Mouse (Mus musculus): Measurements from ENCODE around the gene Arsg. TPM values are rescaled to one million over a fixed set of nuclear protein-coding genes. Genes with fewer than 3 reads are reported as not detected.
A peak's percentile ranks its signal among the peaks of the same experiment; 100 is the strongest.

The Arsg gene
- total and polyA plus RNA-seq, 2 experiments from 2014 or later: 6.0 to 6.6 TPM

DNA sequence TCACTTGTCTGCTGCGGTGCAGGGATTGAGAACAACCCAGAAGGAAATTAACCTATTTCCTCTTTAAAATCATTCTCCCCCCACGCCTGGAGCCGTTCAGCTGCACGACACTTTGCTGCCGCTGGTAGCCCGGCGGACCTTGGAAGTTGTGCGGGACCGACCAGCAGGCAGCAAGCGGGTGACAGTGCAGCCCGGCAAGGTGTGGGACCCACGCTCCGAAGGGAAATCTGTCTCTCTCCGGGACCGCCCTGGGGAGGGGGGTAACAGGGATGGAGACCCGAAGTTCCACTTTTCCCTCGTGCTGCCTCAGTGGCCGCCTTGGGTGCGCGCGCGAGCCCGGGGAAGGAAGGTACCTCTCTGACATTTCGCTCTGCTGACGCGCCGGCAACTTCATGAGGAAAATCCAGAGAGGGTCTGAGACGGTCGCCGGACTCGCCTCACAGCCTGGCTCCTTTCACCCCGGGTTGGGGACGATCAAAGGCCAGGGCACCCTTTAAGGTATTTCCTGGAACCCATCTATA, 943 bp upstream of the Arsg start:
- Histone ChIP-seq H3K4me1 (ENCODE audit: insufficient read depth, low read length) (no peaks in the 10 kb centered on the region), H3K4me3 (ENCODE audit: low read depth, low read length) (peak overlapping the region; percentile 81), H3K27me3 (ENCODE audit: insufficient read depth, low read length) (no peaks in the 10 kb centered on the region; the same call in 1 of the 2 replicates), H3K36me3 (ENCODE audit: insufficient read depth, low read length) (no peaks in the 10 kb centered on the region), H3K9me3 (ENCODE audit: low read length) (no peaks in the 10 kb centered on the region), H3K27ac (ENCODE audit: low read depth, low read length) (peak overlapping the region; percentile 95), H3K4me2 (ENCODE audit: low read depth, low read length, poor library complexity, severe bottlenecking) (peak overlapping the region; percentile 94), H3K9ac (replicated peaks; ENCODE audit: low read length, poor library complexity, severe bottlenecking) (peak overlapping the region; percentile 99)
- 0 out of 2 replicates have a peak, but pooled peaks have one; percentile 1 for TF ChIP-seq CTCF (IDR thresholded peaks at IDR 0.05)
- no peak for DNase-seq (ENCODE audit: low spot score)
- ATAC-seq (ENCODE audit: low FRiP score): no peak
- WGBS: under 1% methylated on average over 33 of the region's 33 CpGs

DNA sequence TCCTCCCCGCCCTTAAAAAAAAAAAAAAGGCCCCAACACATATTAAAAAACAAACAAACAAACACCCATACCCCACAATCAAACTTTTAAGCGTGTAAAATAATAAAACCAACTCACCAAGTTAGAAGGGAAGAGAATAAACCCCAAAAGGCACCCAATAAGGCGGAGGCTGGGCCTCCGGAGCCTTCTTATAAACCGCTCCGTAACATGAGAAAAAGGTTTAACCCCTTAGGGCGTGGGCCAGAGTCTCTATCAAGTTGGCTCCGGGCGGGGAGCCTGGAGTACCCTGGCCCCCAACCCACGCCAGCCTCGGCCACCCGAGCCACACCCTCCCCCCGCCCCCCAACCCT, 378 bp upstream of the Arsg start:
- H3K27ac ChIP-seq (ENCODE audit: low read depth, low read length): peak overlapping the region; percentile 95

DNA sequence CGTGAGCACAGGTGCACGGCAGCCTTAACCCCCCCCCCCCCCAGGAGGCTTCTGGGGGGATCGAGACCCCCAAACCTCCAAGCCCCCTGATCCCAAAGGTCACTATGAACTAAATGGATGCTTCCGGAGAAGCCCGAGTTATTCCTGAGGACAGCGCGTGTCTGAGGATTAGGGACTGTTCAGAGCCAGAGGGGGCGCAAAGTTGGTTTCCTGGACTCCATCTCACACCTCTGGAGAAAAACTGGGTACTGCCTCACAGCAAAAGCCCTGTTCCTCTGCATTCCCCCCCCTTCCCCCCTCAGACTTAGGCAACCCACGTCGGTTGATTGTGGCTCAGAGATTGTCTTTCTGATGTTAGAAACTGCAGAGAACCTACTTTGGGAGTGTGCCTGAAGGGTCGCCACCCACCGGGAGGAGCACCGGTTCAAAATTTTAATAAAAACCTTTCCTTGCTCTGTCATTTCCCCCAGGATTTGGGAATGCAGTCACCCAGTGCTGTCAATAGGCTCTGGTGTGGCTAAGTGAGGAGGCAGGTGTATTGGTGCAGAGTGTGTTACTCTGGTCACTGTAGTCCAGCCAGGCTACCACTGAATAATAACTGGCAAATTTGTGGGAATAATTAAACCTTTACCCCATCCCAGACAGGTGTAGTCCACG, 1.0 kb downstream of the Arsg start:
- H3K36me3 ChIP-seq (ENCODE audit: insufficient read depth, low read length): no peaks in the 10 kb centered on the region
- peak; percentile 9; the same call in 1 of the 2 replicates for ATAC-seq (ENCODE audit: low FRiP score)
- 5% methylated on average over 14 of the region's 14 CpGs for WGBS
- peak; percentile 52 for DNase-seq (ENCODE audit: low spot score)
- H3K4me3 ChIP-seq (ENCODE audit: low read depth, low read length): peak overlapping the region; percentile 81
- peak overlapping the region; percentile 94 for H3K4me2 ChIP-seq (ENCODE audit: low read depth, low read length, poor library complexity, severe bottlenecking)
- peak overlapping the region; percentile 99 for H3K9ac ChIP-seq (replicated peaks; ENCODE audit: low read length, poor library complexity, severe bottlenecking)
- peak; percentile 49 for TF ChIP-seq CTCF (IDR thresholded peaks at IDR 0.05)
- no peaks in the 10 kb centered on the region for H3K9me3 ChIP-seq (ENCODE audit: low read length)
- H3K27me3 ChIP-seq (ENCODE audit: insufficient read depth, low read length): no peaks in the 10 kb centered on the region; the same call in 1 of the 2 replicates
- peak overlapping the region; percentile 95 for H3K27ac ChIP-seq (ENCODE audit: low read depth, low read length)
- no peaks in the 10 kb centered on the region for H3K4me1 ChIP-seq (ENCODE audit: insufficient read depth, low read length)

More for the DNA sequence above, 378 bp upstream of the Arsg start:
- H3K36me3 ChIP-seq (ENCODE audit: insufficient read depth, low read length): no peaks in the 10 kb centered on the region
- H3K4me1 ChIP-seq (ENCODE audit: insufficient read depth, low read length): no peaks in the 10 kb centered on the region
- DNase-seq (ENCODE audit: low spot score) (no peak), ATAC-seq (ENCODE audit: low FRiP score) (peak; percentile 53)
- under 1% methylated on average over 13 of the region's 13 CpGs for WGBS
- H3K4me3 ChIP-seq (ENCODE audit: low read depth, low read length): peak overlapping the region; percentile 81
- TF ChIP-seq CTCF (IDR thresholded peaks at IDR 0.05): no peak
- H3K4me2 ChIP-seq (ENCODE audit: low read depth, low read length, poor library complexity, severe bottlenecking): peak overlapping the region; percentile 94
- no peaks in the 10 kb centered on the region; the same call in 1 of the 2 replicates for H3K27me3 ChIP-seq (ENCODE audit: insufficient read depth, low read length)
- H3K9me3 ChIP-seq (ENCODE audit: low read length): no peaks in the 10 kb centered on the region
- peak overlapping the region; percentile 99 for H3K9ac ChIP-seq (replicated peaks; ENCODE audit: low read length, poor library complexity, severe bottlenecking)

DNA sequence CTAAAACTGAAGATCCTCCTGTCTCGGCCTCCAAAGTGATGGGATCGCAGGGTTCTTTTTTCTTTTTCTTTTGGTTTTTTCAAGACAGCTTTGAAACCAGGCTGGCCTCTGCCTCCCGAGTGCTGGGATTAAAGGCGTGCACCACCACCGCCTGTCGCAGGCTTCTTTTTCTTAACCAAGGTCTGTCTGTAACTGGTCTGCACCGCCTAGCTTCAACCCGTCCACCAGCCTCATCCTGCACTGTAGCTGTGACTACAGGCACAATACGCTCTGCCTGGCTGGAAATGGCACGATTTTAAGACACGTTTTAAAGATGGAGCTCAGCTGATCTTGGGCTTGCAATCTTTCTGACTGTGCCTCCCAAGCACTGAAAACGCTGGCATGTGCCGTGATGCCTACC, 1.7 kb downstream of the Arsg start:
- no peak overlapping the region for H3K4me3 ChIP-seq (ENCODE audit: low read depth, low read length)
- H3K9me3 ChIP-seq (ENCODE audit: low read length): no peaks in the 10 kb centered on the region
- H3K9ac ChIP-seq (replicated peaks; ENCODE audit: low read length, poor library complexity, severe bottlenecking): no peak overlapping the region
- DNase-seq (ENCODE audit: low spot score) (no peak), ATAC-seq (ENCODE audit: low FRiP score) (no peak)
- H3K27me3 ChIP-seq (ENCODE audit: insufficient read depth, low read length): no peaks in the 10 kb centered on the region; the same call in 1 of the 2 replicates
- no peak for TF ChIP-seq CTCF (IDR thresholded peaks at IDR 0.05)
- H3K4me1 ChIP-seq (ENCODE audit: insufficient read depth, low read length): no peaks in the 10 kb centered on the region
- WGBS: 76% methylated on average over 13 of the region's 13 CpGs
- H3K4me2 ChIP-seq (ENCODE audit: low read depth, low read length, poor library complexity, severe bottlenecking): no peak overlapping the region
- H3K36me3 ChIP-seq (ENCODE audit: insufficient read depth, low read length): no peaks in the 10 kb centered on the region
- H3K27ac ChIP-seq (ENCODE audit: low read depth, low read length): no peak overlapping the region

DNA sequence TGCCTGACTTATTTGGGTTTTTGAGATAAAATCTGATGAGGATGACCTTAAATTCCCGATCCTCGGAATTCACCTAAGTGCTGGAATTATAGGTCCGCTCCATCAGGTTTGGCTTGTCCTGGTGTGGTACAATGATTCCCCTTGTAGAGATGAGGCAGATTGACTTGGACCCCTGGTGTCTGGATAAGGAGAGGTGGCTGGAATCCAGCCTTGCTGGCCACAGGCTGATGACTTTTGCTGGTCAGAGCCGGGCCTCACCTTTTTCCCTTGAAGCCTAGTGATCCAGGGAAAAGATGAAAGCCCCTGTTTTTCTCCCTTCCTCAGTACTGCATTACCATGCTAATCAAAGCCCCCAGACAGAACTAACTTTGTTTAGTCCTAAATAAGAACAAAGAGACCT, 2.5 kb downstream of the Arsg start:
- Histone ChIP-seq H3K27me3 (ENCODE audit: insufficient read depth, low read length) (no peaks in the 10 kb centered on the region; the same call in 1 of the 2 replicates), H3K27ac (ENCODE audit: low read depth, low read length) (no peak overlapping the region), H3K36me3 (ENCODE audit: insufficient read depth, low read length) (no peaks in the 10 kb centered on the region), H3K9me3 (ENCODE audit: low read length) (no peaks in the 10 kb centered on the region), H3K4me2 (ENCODE audit: low read depth, low read length, poor library complexity, severe bottlenecking) (no peak overlapping the region), H3K4me3 (ENCODE audit: low read depth, low read length) (no peak overlapping the region), H3K4me1 (ENCODE audit: insufficient read depth, low read length) (no peaks in the 10 kb centered on the region), H3K9ac (replicated peaks; ENCODE audit: low read length, poor library complexity, severe bottlenecking) (no peak overlapping the region)
- TF ChIP-seq CTCF (IDR thresholded peaks at IDR 0.05): no peak
- 66% methylated on average over 4 of the region's 4 CpGs for WGBS
- DNase-seq (ENCODE audit: low spot score): no peak
- no peak for ATAC-seq (ENCODE audit: low FRiP score)

DNA sequence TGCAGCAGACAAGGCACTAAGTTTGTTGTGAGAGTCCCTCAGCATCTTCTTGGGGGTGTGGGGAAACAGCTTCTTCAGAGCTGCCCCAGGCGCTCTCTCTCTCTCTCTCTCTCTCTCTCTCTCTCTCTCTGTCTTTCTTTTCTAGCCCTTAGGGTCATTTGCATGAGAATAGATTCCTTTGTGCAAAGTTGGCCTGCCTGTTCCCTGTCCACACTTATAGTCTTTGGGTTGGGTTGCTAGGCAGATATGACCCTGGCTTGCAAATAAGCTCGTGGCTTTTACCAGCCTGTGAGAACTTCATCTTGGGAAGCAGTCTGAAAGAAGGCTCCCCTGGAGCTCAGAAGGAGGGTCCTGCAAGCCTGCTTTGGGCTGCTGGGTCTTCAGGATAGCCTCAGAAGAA, 3.1 kb downstream of the Arsg start:
- Histone ChIP-seq H3K4me3 (ENCODE audit: low read depth, low read length) (no peak overlapping the region), H3K9ac (replicated peaks; ENCODE audit: low read length, poor library complexity, severe bottlenecking) (no peak overlapping the region), H3K9me3 (ENCODE audit: low read length) (no peaks in the 10 kb centered on the region), H3K4me1 (ENCODE audit: insufficient read depth, low read length) (no peaks in the 10 kb centered on the region), H3K4me2 (ENCODE audit: low read depth, low read length, poor library complexity, severe bottlenecking) (no peak overlapping the region), H3K27me3 (ENCODE audit: insufficient read depth, low read length) (no peaks in the 10 kb centered on the region; the same call in 1 of the 2 replicates), H3K27ac (ENCODE audit: low read depth, low read length) (no peak overlapping the region; the same call in 1 of the 2 replicates), H3K36me3 (ENCODE audit: insufficient read depth, low read length) (no peaks in the 10 kb centered on the region)
- WGBS: 29% methylated on average over 2 of the region's 2 CpGs
- no peak for TF ChIP-seq CTCF (IDR thresholded peaks at IDR 0.05)
- DNase-seq (ENCODE audit: low spot score): peak; percentile 55
- no peak for ATAC-seq (ENCODE audit: low FRiP score)
